Mouse (Mus musculus) kidney, adult 2 months (tissue): ENCODE measurements around the gene Smarce1.

ENCODE experiments used
- CTCF ChIP-seq: fragments of 200-500 bp; conservative IDR thresholded peaks from 2 replicates; pipeline ENCODE4 v1.5.1; 2011; ENCODE audit warnings: low read depth, mild to moderate bottlenecking, control low read depth, low read length, moderate library complexity, mixed read lengths; ENCODE audit not compliant: insufficient read depth, insufficient read length
- POLR2A ChIP-seq: fragments of 200-500 bp; IDR thresholded peaks from one replicate; pipeline ENCODE4 v1.6.1; 2011; ENCODE audit warnings: low read depth, low read length, control low read depth

- no peak for TF ChIP-seq CTCF
- TF ChIP-seq POLR2A: no peak
These were observed 4.5 kb downstream of the Smarce1 start for GRCm38 (mm10) chr11:99226298-99226697.
